Mouse (Mus musculus) thymus, adult 2 months (tissue): Measurements from ENCODE around the gene Ntm.

Experiments used
- CTCF ChIP-seq: fragments of 200-500 bp; IDR thresholded peaks from 2 replicates; pipeline ENCODE4 v1.5.1; 2012; ENCODE audit warnings: mild to moderate bottlenecking, control low read depth, low read length, moderate library complexity, borderline replicate concordance; ENCODE audit not compliant: control insufficient read depth, poor library complexity, insufficient read depth; ENCODE audit errors: extremely low read depth
- POLR2A ChIP-seq: fragments of 200-500 bp; IDR thresholded peaks from 2 replicates; pipeline ENCODE4 v1.6.1; 2012; ENCODE audit warnings: mild to moderate bottlenecking, low read length, control low read depth, moderate library complexity; ENCODE audit not compliant: control insufficient read depth, poor library complexity, insufficient read depth; ENCODE audit errors: extremely low read depth

DNA sequence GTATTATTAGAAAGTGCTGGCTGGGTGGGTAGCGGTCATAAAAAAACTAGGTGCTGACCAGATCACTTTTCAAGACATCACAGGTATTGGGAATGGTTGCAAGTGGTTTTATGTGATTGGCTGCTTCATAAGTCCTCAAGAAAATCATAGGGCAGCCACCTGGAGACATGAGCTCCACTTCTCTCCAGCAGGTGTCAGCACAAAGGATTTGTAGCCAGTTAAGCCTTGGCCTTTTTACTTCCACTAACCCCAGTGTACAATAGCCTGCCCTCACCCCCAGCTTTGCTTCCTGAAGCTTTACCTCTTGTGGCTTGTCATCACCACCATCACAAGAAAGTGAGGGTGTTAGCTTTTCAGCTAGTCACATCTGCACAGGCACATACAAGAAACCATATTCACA lies 211.5 kb downstream of the Ntm start:
- no peak for TF ChIP-seq POLR2A
- no peak for TF ChIP-seq CTCF
